Mouse (Mus musculus) liver, embryonic 13.5 days (tissue): ENCODE data around the gene Rps6kb2. TPM values are rescaled to one million over a fixed set of nuclear protein-coding genes. Genes with fewer than 3 reads are reported as not detected.
"Not testable (repeated sequence)": the region's sequence is repeated elsewhere in the genome, so short reads cannot be mapped to it uniquely, and the experiment has no call there.

Source experiments
- ATAC-seq: fragments of 200-750 bp; cut with Nextera tagmentation; 2 replicates; pipeline ENCODE4 v1.8.0; 2017; ENCODE audit warnings: low read depth, mild to moderate bottlenecking, moderate number of reproducible peaks, moderate library complexity
- DNase-seq: peaks from one replicate; pipeline ENCODE4 v3.0.0; 2022
- H3K27ac ChIP-seq: fragments of 300-500 bp; sonication (generic); 2 replicates; pipeline ENCODE4 v1.5.1; 2015; ENCODE audit warnings: moderate library complexity, mild to moderate bottlenecking, inconsistent platforms
- H3K27me3 ChIP-seq: fragments of 300-500 bp; sonication (generic); 2 replicates; pipeline ENCODE4 v1.6.1; 2015; ENCODE audit warnings: mild to moderate bottlenecking, inconsistent platforms
- H3K36me3 ChIP-seq: fragments of 300-500 bp; sonication (generic); 2 replicates; pipeline ENCODE4 v1.6.1; 2015; ENCODE audit warnings: mild to moderate bottlenecking, inconsistent platforms
- H3K4me1 ChIP-seq: fragments of 300-500 bp; sonication (generic); replicated peaks from 2 replicates; pipeline ENCODE4 v1.6.1; 2015; ENCODE audit warnings: inconsistent platforms
- H3K4me2 ChIP-seq: fragments of 300-500 bp; sonication (generic); 2 replicates; pipeline ENCODE4 v1.6.1; 2015; ENCODE audit warnings: inconsistent platforms, mild to moderate bottlenecking, moderate library complexity
- H3K4me3 ChIP-seq: fragments of 300-500 bp; sonication (generic); replicated peaks from 2 replicates; pipeline ENCODE4 v1.5.1; 2015; ENCODE audit warnings: mild to moderate bottlenecking, inconsistent platforms
- H3K9ac ChIP-seq: fragments of 300-500 bp; sonication (generic); 2 replicates; pipeline ENCODE4 v1.6.1; 2015; ENCODE audit warnings: mild to moderate bottlenecking, inconsistent platforms
- H3K9me3 ChIP-seq: fragments of 300-500 bp; sonication (generic); replicated peaks from 2 replicates; pipeline ENCODE4 v1.6.1; 2016; ENCODE audit warnings: inconsistent platforms
- WGBS: fragments of 180-500 bp; shearing (Covaris S2); methylation state at CpG from one replicate; pipeline ENCODE4 v1.1.7; 2015; ENCODE audit not compliant: insufficient replicate concordance; 5-methylcytosine and 5-hydroxymethylcytosine counted together
- polyA plus RNA-seq: library from polyadenylated mRNA; unstranded; fragments of >200 nt; fragmentation: Nextera tagmentation; extraction: Ambion mirVana; gene quantifications from 2 replicates; pipeline ENCODE4 v1.2.1, GENCODE M21; 2015

The Rps6kb2 gene
- polyA plus RNA-seq, 1 experiment from 2014 or later, result 30.0 TPM

GRCm38 (mm10) chr19:4122411-4123370 is 40.5 kb downstream of the Rps6kb2 start:
- Histone ChIP-seq H3K4me2 (peak overlapping the region; percentile 38), H3K9ac (peak overlapping the region; percentile 36), H3K4me3 (0 out of 2 replicates have a peak overlapping the region, but pooled peaks have one; percentile 6), H3K4me1 (peaks cover 74% of the 10 kb centered on the region), H3K9me3 (no peaks in the 10 kb centered on the region), H3K27me3 (no peaks in the 10 kb centered on the region), H3K36me3 (peaks cover 15% of the 10 kb centered on the region), H3K27ac (peak overlapping the region; percentile 80)
- ATAC-seq (no peak), DNase-seq (no peak)
- 31% methylated on average over 7 of the region's 7 CpGs for WGBS

DNA sequence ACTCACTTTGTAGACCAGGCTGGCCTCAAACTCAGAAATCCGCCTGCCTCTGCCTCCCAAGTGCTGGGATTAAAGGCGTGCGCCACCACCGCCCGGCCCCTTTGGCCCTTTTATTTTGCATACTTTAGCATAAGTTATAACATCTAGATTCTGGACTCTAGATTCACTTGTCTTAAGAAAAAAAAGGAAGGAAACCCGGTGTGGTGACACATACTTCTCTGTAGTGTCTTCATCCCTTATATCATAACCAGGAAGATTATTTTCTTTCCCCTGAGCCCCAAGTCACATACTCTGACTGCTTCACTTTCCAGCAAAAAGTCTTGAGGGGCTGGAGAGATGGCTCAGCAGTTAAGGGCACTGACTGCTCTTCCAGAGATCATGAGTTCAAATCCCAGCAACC is 41.3 kb downstream of the Rps6kb2 start:
- H3K36me3 ChIP-seq, result peaks cover 18% of the 10 kb centered on the region
- not testable (repeated sequence) for H3K9ac ChIP-seq, ATAC-seq, DNase-seq, H3K9me3 ChIP-seq, H3K27me3 ChIP-seq
- peak overlapping the region; percentile 80 for H3K27ac ChIP-seq
- peak overlapping the region; percentile 60; the same call in 1 of the 2 replicates for H3K4me3 ChIP-seq
- peak overlapping the region; percentile 73 for H3K4me2 ChIP-seq
- H3K4me1 ChIP-seq, result peaks cover 66% of the 10 kb centered on the region
- WGBS, result 33% methylated on average over 6 of the region's 6 CpGs

- no peaks in the 10 kb centered on the region for H3K27me3 ChIP-seq
- ATAC-seq, result peak; percentile 61
- H3K9me3 ChIP-seq, result no peaks in the 10 kb centered on the region
- peak overlapping the region; percentile 73 for H3K4me2 ChIP-seq
- H3K4me1 ChIP-seq, result peaks cover 59% of the 10 kb centered on the region
- peak; percentile 97 for DNase-seq
- peaks cover 24% of the 10 kb centered on the region for H3K36me3 ChIP-seq
- H3K9ac ChIP-seq, result peak overlapping the region; percentile 68
- H3K4me3 ChIP-seq, result peak overlapping the region; percentile 60
- peak overlapping the region; percentile 80 for H3K27ac ChIP-seq
- 2% methylated on average over 38 of the region's 38 CpGs for WGBS
Measured at GRCm38 (mm10) chr19:4121097-4121805, 41.9 kb downstream of the Rps6kb2 start.

DNA sequence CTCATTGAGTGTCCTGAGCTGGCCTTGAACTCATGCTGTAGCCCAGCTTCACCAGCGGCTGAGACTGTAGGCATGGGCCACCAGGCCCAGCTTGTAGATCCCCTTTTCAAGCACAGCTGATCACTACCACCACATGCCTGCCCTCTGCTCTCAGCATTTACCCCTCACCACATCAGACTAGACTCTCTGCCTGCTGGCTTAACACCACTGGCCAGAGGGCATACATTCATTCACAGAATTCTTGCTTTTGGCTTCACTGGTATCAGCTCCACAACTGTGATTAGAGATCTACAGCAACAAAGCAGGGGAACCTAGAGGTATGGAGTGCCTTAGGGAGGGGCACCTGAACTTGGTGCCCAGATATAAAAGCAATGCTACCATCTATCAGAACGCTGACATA is 42.7 kb downstream of the Rps6kb2 start:
- H3K4me1 ChIP-seq, result peaks cover 58% of the 10 kb centered on the region
- WGBS, result 91% methylated on average over 2 of the region's 2 CpGs
- H3K27me3 ChIP-seq, result no peaks in the 10 kb centered on the region
- no peak overlapping the region for H3K9ac ChIP-seq
- H3K4me2 ChIP-seq, result peak overlapping the region; percentile 73
- no peaks in the 10 kb centered on the region for H3K9me3 ChIP-seq
- H3K27ac ChIP-seq, result no peak overlapping the region
- peaks cover 30% of the 10 kb centered on the region for H3K36me3 ChIP-seq
- ATAC-seq (no peak), DNase-seq (no peak)
- H3K4me3 ChIP-seq, result peak overlapping the region; percentile 60; the same call in 1 of the 2 replicates

DNA sequence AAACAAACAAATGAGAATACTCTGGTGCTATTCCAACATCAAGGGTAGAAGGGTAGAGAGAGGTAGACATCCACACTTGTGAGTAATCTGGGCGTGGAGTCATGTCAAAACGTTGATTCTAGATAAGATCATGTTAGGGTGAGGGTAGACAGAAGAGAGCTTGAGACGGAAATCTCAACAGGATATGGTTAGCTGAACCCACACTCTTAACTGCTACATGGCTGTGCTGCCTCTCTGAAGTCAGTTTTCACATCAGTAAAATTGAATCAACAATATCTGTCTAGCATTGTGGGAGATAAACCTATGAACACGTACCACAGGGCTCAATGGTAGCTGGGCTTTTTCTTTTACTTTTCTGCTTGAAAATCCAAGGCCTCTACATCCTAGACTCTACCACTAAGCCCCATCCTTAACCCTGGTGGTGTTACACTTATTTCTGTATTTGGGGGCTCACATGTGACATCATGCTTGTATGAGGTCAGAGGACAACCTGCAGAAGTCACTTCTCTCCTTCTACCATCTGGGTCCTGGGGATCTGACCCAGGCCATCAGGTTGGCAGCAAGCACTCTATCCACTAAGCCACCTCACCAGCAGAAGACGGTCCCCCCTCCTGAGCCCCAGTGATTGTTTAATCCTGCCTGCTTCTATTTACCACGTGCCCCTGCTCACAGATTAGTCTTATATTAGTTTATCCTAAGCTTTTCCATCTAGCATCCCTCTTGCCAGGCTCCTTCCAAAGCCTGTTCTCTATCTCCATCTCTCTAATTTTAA is 43.3 kb downstream of the Rps6kb2 start:
- H3K4me3 ChIP-seq, result no peak overlapping the region
- peaks cover 35% of the 10 kb centered on the region for H3K36me3 ChIP-seq
- no peak overlapping the region for H3K27ac ChIP-seq
- H3K27me3 ChIP-seq, result no peaks in the 10 kb centered on the region
- peaks cover 56% of the 10 kb centered on the region for H3K4me1 ChIP-seq
- H3K9ac ChIP-seq, result no peak overlapping the region
- H3K4me2 ChIP-seq, result peak overlapping the region; percentile 73
- 59% methylated on average over 6 of the region's 6 CpGs for WGBS
- DNase-seq, result no peak
- ATAC-seq, result no peak
- H3K9me3 ChIP-seq, result no peaks in the 10 kb centered on the region

DNA sequence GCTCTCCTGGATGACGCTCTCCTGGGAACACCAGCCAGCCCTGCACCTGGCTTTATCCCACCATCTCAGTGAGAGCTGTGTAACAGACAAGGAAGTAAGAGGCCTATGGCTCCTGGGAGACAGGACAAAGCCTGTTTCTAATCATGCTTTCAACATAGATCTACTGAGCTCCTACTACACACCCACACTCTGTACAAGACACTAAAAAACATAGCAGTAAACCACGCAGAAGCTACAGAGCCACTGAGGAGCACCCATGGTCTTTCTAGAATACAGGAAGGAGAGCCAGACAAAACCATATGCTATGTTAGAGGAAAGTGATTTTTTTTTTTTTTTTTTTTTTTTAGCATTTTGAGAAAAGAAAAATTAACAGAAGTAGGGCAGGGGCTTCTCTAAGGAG is 44.8 kb downstream of the Rps6kb2 start:
- Histone ChIP-seq H3K4me1 (peaks cover 56% of the 10 kb centered on the region), H3K27ac (no peak overlapping the region)
- 82% methylated on average over 2 of the region's 2 CpGs for WGBS

DNA sequence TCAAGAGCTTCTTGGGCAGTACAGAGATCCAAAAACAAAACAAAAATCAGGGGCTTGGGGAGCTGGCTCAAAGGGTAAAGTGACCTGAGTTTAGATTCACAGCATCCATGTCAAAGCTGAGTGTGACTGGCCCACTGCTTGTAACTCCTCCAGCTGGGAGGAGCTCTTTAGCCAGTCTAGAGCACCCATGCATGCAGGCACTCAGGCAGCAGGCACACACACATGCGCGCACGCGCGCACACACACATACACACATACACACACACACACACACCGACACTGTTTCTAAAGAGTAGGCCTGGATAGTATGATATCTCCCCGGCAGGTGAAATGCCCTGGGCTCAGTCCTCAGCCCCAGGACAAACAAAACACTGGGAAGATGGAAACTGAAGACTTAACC is 46.1 kb downstream of the Rps6kb2 start:
- peaks cover 56% of the 10 kb centered on the region for H3K4me1 ChIP-seq
- H3K27ac ChIP-seq, result no peak overlapping the region
- no peak overlapping the region for H3K4me3 ChIP-seq
- DNase-seq, result no peak
- H3K27me3 ChIP-seq, result no peaks in the 10 kb centered on the region
- no peaks in the 10 kb centered on the region for H3K9me3 ChIP-seq
- no peak overlapping the region for H3K4me2 ChIP-seq
- ATAC-seq, result no peak
- WGBS, result 92% methylated on average over 7 of the region's 7 CpGs
- H3K36me3 ChIP-seq, result peaks cover 51% of the 10 kb centered on the region
- H3K9ac ChIP-seq, result no peak overlapping the region

More for the DNA sequence above, 44.8 kb downstream of the Rps6kb2 start:
- Histone ChIP-seq H3K9me3 (no peaks in the 10 kb centered on the region), H3K36me3 (peaks cover 46% of the 10 kb centered on the region), H3K4me3 (no peak overlapping the region), H3K27me3 (no peaks in the 10 kb centered on the region), H3K4me2 (no peak overlapping the region), H3K9ac (no peak overlapping the region)
- ATAC-seq (no peak), DNase-seq (no peak)

DNA sequence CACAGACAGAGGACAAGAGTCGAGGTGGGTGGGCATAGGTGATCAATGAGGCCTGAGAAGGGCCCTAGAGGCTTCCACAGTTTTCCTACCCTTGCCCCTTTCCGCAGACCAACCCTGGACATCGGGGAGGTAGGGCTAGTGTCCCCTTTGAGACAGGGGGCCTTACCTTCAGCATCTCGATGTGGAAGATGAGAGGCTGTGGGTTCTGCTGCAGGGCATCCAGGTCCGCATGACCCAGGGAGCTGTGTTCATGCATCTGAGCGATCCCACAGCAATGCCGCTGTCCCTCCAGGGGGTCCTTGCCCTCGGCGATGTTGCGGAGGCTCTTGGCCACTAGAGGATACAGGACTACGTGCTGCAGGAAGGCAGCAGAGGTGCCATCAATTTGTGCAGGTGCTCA is 47.3 kb downstream of the Rps6kb2 start:
- Histone ChIP-seq H3K27ac (no peak overlapping the region), H3K4me2 (no peak overlapping the region), H3K27me3 (no peaks in the 10 kb centered on the region), H3K36me3 (peaks cover 55% of the 10 kb centered on the region), H3K4me3 (no peak overlapping the region), H3K9ac (no peak overlapping the region), H3K4me1 (peaks cover 47% of the 10 kb centered on the region), H3K9me3 (no peaks in the 10 kb centered on the region)
- 75% methylated on average over 11 of the region's 11 CpGs for WGBS
- ATAC-seq, result no peak
- DNase-seq, result no peak

DNA sequence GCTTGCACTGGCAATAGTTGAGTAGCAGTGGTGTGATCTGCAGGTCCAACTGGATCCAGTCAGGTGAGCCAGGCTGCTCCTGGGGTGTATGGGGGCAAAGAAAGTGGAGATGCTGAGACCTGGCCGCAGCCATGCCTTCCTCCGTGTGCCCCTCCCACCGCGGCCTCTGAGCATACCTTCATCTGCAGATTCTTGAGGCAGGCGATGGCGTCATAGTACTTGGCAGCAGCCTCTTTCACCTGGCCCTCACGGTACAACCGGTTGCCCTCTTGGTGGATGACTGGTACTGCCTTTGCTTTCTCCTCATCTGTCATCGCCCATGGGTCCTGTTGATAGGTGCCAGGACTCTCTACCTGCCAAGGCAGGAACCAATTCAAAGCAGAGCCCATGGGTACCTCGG is 48.0 kb downstream of the Rps6kb2 start:
- DNase-seq (no peak), ATAC-seq (no peak)
- no peak overlapping the region for H3K9ac ChIP-seq
- 0 out of 2 replicates have a peak overlapping the region, but pooled peaks have one; percentile 4 for H3K27ac ChIP-seq
- no peak overlapping the region for H3K4me2 ChIP-seq
- no peaks in the 10 kb centered on the region for H3K9me3 ChIP-seq
- H3K4me3 ChIP-seq, result no peak overlapping the region
- no peaks in the 10 kb centered on the region for H3K27me3 ChIP-seq
- H3K4me1 ChIP-seq, result peaks cover 41% of the 10 kb centered on the region
- peaks cover 55% of the 10 kb centered on the region for H3K36me3 ChIP-seq
- WGBS, result 89% methylated on average over 10 of the region's 10 CpGs

DNA sequence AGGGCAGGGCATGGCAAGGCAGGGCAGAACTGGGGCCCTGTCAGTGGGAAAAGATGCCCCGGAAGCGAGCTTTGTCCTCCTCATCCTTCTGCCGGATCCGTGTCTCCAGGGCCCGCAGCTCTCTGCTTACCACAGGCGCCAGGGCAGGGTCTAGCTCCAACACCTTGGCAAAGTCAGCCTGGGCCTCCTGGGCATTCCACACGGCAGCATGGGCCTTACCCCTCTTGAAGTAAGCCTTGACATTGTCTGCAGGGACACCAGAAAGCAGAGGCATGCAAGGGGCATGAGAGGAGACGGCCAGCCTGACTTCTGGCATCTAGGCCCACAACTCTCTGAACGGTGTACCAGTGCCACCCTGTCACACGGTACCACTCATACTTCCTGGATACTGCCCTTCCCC is 48.6 kb downstream of the Rps6kb2 start:
- peaks cover 36% of the 10 kb centered on the region for H3K4me1 ChIP-seq
- no peaks in the 10 kb centered on the region for H3K9me3 ChIP-seq
- peak overlapping the region; percentile 74; the same call in 1 of the 2 replicates for H3K27ac ChIP-seq
- peak overlapping the region; percentile 51 for H3K4me2 ChIP-seq
- DNase-seq (no peak), ATAC-seq (no peak)
- H3K36me3 ChIP-seq, result peaks cover 55% of the 10 kb centered on the region
- WGBS, result 76% methylated on average over 10 of the region's 10 CpGs
- H3K27me3 ChIP-seq, result no peaks in the 10 kb centered on the region
- H3K9ac ChIP-seq, result peak overlapping the region; percentile 63; the same call in 1 of the 2 replicates
- no peak overlapping the region for H3K4me3 ChIP-seq
